Mouse (Mus musculus) limb, embryonic 11.5 days (tissue): ENCODE data around the gene Acer2. TPM values are rescaled to one million over a fixed set of nuclear protein-coding genes. Genes with fewer than 3 reads are reported as not detected.

Experiments
- ATAC-seq: fragments of 200-750 bp; cut with Nextera tagmentation; 2 replicates; pipeline ENCODE4 v1.8.0; 2017; ENCODE audit warnings: low read depth; ENCODE audit not compliant: insufficient number of reproducible peaks, low FRiP score, low TSS enrichment
- DNase-seq: peaks from one replicate; pipeline ENCODE4 v3.0.0-alpha.2; 2015; ENCODE audit warnings: low spot score
- H3K27ac ChIP-seq: fragments of 300-500 bp; sonication (generic); replicated peaks from 2 replicates; pipeline ENCODE4 v1.5.1; 2014; ENCODE audit warnings: low read depth, mild to moderate bottlenecking, low read length
- H3K27me3 ChIP-seq: fragments of 300-500 bp; sonication (generic); 2 replicates; pipeline ENCODE4 v1.6.1; 2014; ENCODE audit warnings: mild to moderate bottlenecking, low read length, mixed read lengths; ENCODE audit not compliant: control insufficient read depth, insufficient read depth
- H3K36me3 ChIP-seq: fragments of 300-500 bp; sonication (generic); 2 replicates; pipeline ENCODE4 v1.6.1; 2014; ENCODE audit warnings: mild to moderate bottlenecking, low read length, moderate library complexity, mixed read lengths; ENCODE audit not compliant: control insufficient read depth, insufficient read depth
- H3K4me1 ChIP-seq: fragments of 300-500 bp; sonication (generic); 2 replicates; pipeline ENCODE4 v1.6.1; 2014; ENCODE audit warnings: low read length, mixed read lengths; ENCODE audit not compliant: control insufficient read depth, insufficient read depth
- H3K4me2 ChIP-seq: fragments of 300-500 bp; sonication (generic); 2 replicates; pipeline ENCODE4 v1.6.1; 2014; ENCODE audit warnings: low read depth, mild to moderate bottlenecking, moderate library complexity; ENCODE audit not compliant: severe bottlenecking
- H3K4me3 ChIP-seq: fragments of 300-500 bp; sonication (generic); 2 replicates; pipeline ENCODE4 v1.5.1; 2014; ENCODE audit warnings: low read depth, low read length
- H3K9ac ChIP-seq: fragments of 300-500 bp; sonication (generic); 2 replicates; pipeline ENCODE4 v1.6.1; 2014; ENCODE audit warnings: mild to moderate bottlenecking, low read length
- H3K9me3 ChIP-seq: fragments of 300-500 bp; sonication (generic); 2 replicates; pipeline ENCODE4 v1.6.1; 2016; ENCODE audit warnings: low read length; ENCODE audit not compliant: control insufficient read depth
- WGBS: fragments of 180-500 bp; shearing (Covaris S2); extraction: QIAGEN DNeasy Blood & Tissue Kit; methylation state at CpG from one replicate; pipeline ENCODE4 v1.1.7; 2014; 5-methylcytosine and 5-hydroxymethylcytosine counted together
- polyA plus RNA-seq: library from polyadenylated mRNA; unstranded; fragments of >200 nt; fragmentation: Nextera tagmentation; extraction: Ambion mirVana; gene quantifications from 2 replicates; pipeline ENCODE4 v1.2.1, GENCODE M21; 2014

The Acer2 gene
- polyA plus RNA-seq, 1 experiment from 2014 or later, result 22.2 TPM

DNA sequence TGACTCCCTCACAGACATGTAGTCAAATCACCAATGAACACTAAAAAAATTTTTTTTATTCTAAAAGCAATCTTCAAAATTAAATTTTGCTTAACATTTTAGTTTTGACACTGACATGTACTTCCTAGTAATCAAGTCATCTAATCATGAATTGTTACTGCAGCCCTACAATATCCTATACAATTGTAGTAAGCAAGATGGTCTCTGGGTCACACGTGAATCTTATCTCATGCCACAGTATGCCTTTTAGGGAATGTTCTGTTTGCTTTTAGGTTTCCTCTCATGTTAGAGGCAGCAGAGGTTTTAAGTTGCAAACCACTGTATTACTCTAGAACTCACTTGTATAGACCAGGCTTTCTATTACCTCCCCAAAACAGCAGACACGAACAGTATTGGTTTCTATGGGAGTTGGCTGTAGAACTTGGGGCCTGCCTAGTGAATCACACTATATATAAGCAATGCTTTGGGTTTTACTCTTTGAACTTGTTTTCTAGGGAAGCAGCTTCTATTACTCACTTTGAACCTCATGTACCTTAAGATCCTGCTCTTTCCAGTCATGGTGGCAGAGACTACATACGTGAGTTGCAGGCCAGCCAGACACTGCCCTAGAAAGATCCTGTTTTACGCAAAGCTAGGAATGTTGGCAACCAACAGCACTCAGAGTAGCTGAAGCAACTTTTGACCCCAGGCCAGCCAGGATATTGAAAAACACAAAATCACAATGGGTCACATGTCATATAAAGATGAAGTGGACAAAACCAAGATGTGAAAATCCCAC is 21.2 kb upstream of the Acer2 start:
- Histone ChIP-seq H3K4me1 (no peaks in the 10 kb centered on the region), H3K36me3 (peaks cover 22% of the 10 kb centered on the region), H3K4me3 (no peak overlapping the region), H3K27me3 (no peaks in the 10 kb centered on the region), H3K9ac (no peak overlapping the region), H3K27ac (no peak overlapping the region), H3K9me3 (no peaks in the 10 kb centered on the region), H3K4me2 (no peak overlapping the region)
- DNase-seq (no peak), ATAC-seq (no peak)
- 88% methylated on average over 4 of the region's 4 CpGs for WGBS

- Histone ChIP-seq H3K4me1 (no peaks in the 10 kb centered on the region), H3K36me3 (peaks cover 22% of the 10 kb centered on the region), H3K27me3 (no peaks in the 10 kb centered on the region), H3K9me3 (no peaks in the 10 kb centered on the region), H3K9ac (peak overlapping the region; percentile 100), H3K27ac (peak overlapping the region; percentile 95), H3K4me2 (peak overlapping the region; percentile 64), H3K4me3 (peak overlapping the region; percentile 99)
- 2% methylated on average over 50 of the region's 50 CpGs for WGBS
- DNase-seq (no peak), ATAC-seq (no peak)
These were observed 17.7 kb upstream of the Acer2 start for GRCm38 (mm10) chr4:86856304-86857112.

GRCm38 (mm10) chr4:86857113-86858069 is 16.8 kb upstream of the Acer2 start, which contains the start of gene Rps6:
Rps6 (minus strand) TSS chr4:86857412.
- DNase-seq (peak; percentile 97), ATAC-seq (peak; percentile 98)
- peak within 1 kb of the TSS; percentile 100 for H3K9ac ChIP-seq
- peaks cover 22% of the 10 kb centered on the region for H3K36me3 ChIP-seq
- peak within 1 kb of the TSS; percentile 64 for H3K4me2 ChIP-seq
- H3K4me3 ChIP-seq, result peak within 1 kb of the TSS; percentile 99
- WGBS, result under 1% methylated on average over 68 of the region's 68 CpGs
- no peaks in the 10 kb centered on the region for H3K27me3 ChIP-seq
- peak within 1 kb of the TSS; percentile 95 for H3K27ac ChIP-seq
- no peaks in the 10 kb centered on the region for H3K4me1 ChIP-seq
- H3K9me3 ChIP-seq, result no peaks in the 10 kb centered on the region

DNA sequence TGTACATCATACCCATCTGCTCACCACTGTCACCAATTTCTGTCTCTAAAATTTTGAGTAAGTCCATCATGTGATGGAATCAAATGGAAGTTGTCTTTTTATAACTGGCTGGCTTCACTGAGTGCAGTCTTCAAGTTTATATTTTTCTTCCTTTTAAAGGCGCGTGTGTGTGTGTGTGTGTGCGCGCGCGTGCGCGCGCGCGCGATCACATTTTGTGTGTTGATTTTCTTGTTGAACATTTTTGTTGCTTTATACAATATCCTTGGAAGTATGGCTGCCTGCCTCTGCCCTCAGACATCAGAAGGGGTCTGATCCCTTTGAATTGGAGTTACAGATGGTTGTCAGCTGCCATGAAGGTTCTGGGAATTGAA is 16.1 kb upstream of the Acer2 start:
- no peak overlapping the region for H3K27ac ChIP-seq
- 58% methylated on average over 12 of the region's 12 CpGs for WGBS

GRCm38 (mm10) chr4:86864087-86864486 is 10.1 kb upstream of the Acer2 start:
- Histone ChIP-seq H3K4me3 (no peak overlapping the region), H3K9ac (no peak overlapping the region), H3K27me3 (no peaks in the 10 kb centered on the region), H3K27ac (no peak overlapping the region), H3K4me2 (no peak overlapping the region), H3K9me3 (no peaks in the 10 kb centered on the region), H3K36me3 (no peaks in the 10 kb centered on the region), H3K4me1 (no peaks in the 10 kb centered on the region)
- DNase-seq, result no peak
- ATAC-seq, result no peak
- WGBS, result 79% methylated on average over 5 of the region's 5 CpGs

More for the DNA sequence above, 16.1 kb upstream of the Acer2 start:
- no peaks in the 10 kb centered on the region for H3K9me3 ChIP-seq
- no peak overlapping the region; the same call in 1 of the 2 replicates for H3K9ac ChIP-seq
- H3K4me1 ChIP-seq, result no peaks in the 10 kb centered on the region
- no peak for ATAC-seq
- peak overlapping the region; percentile 56 for H3K4me2 ChIP-seq
- DNase-seq, result no peak
- peak overlapping the region; percentile 99 for H3K4me3 ChIP-seq
- peaks cover 18% of the 10 kb centered on the region for H3K36me3 ChIP-seq
- no peaks in the 10 kb centered on the region for H3K27me3 ChIP-seq

- Histone ChIP-seq H3K9ac (no peak overlapping the region), H3K27ac (no peak overlapping the region), H3K4me1 (no peaks in the 10 kb centered on the region), H3K4me2 (no peak overlapping the region), H3K36me3 (no peaks in the 10 kb centered on the region), H3K27me3 (no peaks in the 10 kb centered on the region), H3K4me3 (no peak overlapping the region), H3K9me3 (no peaks in the 10 kb centered on the region)
- DNase-seq (no peak), ATAC-seq (no peak)
These were observed 2.2 kb upstream of the Acer2 start for GRCm38 (mm10) chr4:86871988-86872387.

DNA sequence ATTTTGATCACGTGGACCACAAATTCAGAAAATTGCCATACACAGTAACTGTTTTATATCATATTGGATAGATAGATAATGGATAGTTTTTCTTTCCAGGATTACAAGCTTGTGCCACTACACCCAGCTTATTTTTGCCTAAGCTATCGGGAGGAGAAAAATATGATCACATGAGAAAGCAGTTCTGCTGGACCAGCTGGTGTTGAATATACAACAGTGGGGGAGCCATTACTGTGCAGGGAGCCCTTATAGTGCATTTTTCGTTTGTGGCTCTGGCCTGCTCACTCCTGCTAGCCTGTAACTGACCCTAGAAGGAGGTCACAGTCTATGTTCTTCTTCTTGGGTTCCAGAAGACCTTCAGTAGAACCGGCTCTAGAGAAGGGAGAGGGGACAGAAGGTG is 1.1 kb upstream of the Acer2 start:
- WGBS, result 59% methylated on average over 4 of the region's 4 CpGs
- no peak for ATAC-seq

DNA sequence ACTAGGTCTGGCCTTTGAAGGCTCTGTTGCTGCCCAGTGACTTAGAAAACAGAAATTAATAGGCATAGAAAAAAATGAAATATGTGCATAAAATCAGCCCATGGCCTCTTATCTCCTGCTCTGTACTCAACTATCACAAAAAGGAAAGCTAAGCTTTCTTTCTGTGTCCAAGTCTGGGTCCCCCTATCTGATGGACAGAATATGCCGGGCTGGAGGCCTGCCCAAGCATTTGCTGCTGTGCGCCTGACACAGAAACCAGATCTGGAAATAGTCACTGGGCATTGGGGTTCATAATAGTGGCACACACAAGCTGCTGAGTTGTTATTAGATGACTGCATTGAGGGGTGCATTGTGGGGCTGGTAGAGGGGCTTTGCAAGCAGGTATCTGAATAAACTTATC is 5.3 kb downstream of the Acer2 start:
- ATAC-seq (no peak), DNase-seq (no peak)
- Histone ChIP-seq H3K36me3 (no peaks in the 10 kb centered on the region), H3K9ac (no peak overlapping the region), H3K4me2 (no peak overlapping the region), H3K4me3 (no peak overlapping the region), H3K9me3 (no peaks in the 10 kb centered on the region), H3K4me1 (no peaks in the 10 kb centered on the region), H3K27ac (no peak overlapping the region), H3K27me3 (no peaks in the 10 kb centered on the region)
- 91% methylated on average over 2 of the region's 2 CpGs for WGBS

More for the DNA sequence above, 1.1 kb upstream of the Acer2 start:
- no peak overlapping the region for H3K27ac ChIP-seq
- no peaks in the 10 kb centered on the region for H3K9me3 ChIP-seq
- H3K4me3 ChIP-seq, result no peak overlapping the region
- H3K27me3 ChIP-seq, result no peaks in the 10 kb centered on the region
- H3K36me3 ChIP-seq, result no peaks in the 10 kb centered on the region
- H3K4me2 ChIP-seq, result no peak overlapping the region
- no peak overlapping the region for H3K9ac ChIP-seq
- no peak for DNase-seq
- no peaks in the 10 kb centered on the region for H3K4me1 ChIP-seq
